Mouse (Mus musculus) kidney, adult 2 months (tissue): ENCODE results near the gene Cmtm7.

ENCODE experiments used
- CTCF ChIP-seq: fragments of 200-500 bp; conservative IDR thresholded peaks from 2 replicates; pipeline ENCODE4 v1.5.1; 2011; ENCODE audit warnings: low read depth, mild to moderate bottlenecking, control low read depth, low read length, moderate library complexity, mixed read lengths; ENCODE audit not compliant: insufficient read depth, insufficient read length
- POLR2A ChIP-seq: fragments of 200-500 bp; IDR thresholded peaks from one replicate; pipeline ENCODE4 v1.6.1; 2011; ENCODE audit warnings: low read depth, low read length, control low read depth

DNA sequence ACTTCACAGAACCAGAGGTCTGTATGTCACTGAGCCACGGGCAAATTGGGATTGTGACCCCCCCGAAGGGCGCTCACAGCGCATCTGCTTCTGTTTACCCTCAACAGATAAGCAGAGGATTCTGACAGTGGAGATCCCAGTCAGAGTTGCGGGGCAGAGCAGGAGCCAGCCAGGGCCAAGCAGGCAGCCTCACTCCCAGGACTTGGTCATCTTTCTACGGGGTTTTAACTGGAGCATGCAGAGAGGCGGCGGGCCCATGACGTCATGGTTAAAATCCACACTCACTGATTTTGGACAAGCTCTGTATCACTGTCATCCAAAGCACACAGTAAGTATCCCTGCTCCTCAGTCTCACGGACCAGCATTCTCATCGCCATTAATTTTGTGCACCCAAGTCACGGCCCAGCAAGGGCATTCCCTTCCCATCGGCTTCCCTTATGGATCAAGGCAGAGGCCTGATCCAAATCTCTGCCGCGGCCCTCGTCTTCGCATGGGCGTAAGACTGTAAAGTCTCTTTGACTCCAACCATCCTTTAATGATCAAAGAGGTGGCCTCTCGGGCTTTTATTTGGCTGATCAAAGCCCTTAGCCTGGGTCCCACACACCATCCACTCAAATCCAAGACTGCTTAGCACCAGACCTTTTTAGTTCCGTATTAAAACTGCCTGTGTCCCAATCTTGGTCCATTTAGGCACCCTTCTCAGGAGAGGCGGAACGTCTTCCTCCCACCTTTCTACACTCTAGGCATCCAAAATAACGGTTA lies 1.5 kb downstream of the Cmtm7 start:
- TF ChIP-seq POLR2A (no peak), CTCF (no peak)
